Mouse (Mus musculus) forebrain, postnatal 0 days (tissue): ENCODE results near the gene Zfp326. TPM values are rescaled to one million over a fixed set of nuclear protein-coding genes. Genes with fewer than 3 reads are reported as not detected.

Source experiments
- ATAC-seq: fragments of 200-750 bp; cut with Nextera tagmentation; 2 replicates; pipeline ENCODE4 v1.8.0; 2017; ENCODE audit warnings: mild to moderate bottlenecking, moderate library complexity
- DNase-seq: peaks from one replicate; pipeline ENCODE4 v3.0.0-alpha.2; 2015
- H3K27ac ChIP-seq: fragments of 300-500 bp; sonication (generic); 2 replicates; pipeline ENCODE4 v1.5.1; 2014; ENCODE audit warnings: low read depth, mild to moderate bottlenecking, antibody characterized with exemption, low read length, moderate library complexity, mixed read lengths
- H3K27me3 ChIP-seq: fragments of 300-500 bp; sonication (generic); 2 replicates; pipeline ENCODE4 v1.6.1; 2014; ENCODE audit warnings: mild to moderate bottlenecking, low read length, mixed read lengths; ENCODE audit not compliant: insufficient read depth
- H3K36me3 ChIP-seq: fragments of 300-500 bp; sonication (generic); 2 replicates; pipeline ENCODE4 v1.6.1; 2014; ENCODE audit warnings: mild to moderate bottlenecking, moderate library complexity; ENCODE audit not compliant: insufficient read depth
- H3K4me1 ChIP-seq: fragments of 300-500 bp; sonication (generic); 2 replicates; pipeline ENCODE4 v1.6.1; 2014; ENCODE audit warnings: antibody characterized with exemption; ENCODE audit not compliant: insufficient read depth
- H3K4me2 ChIP-seq: fragments of 300-500 bp; sonication (generic); 2 replicates; pipeline ENCODE4 v1.6.1; 2014; ENCODE audit warnings: low read depth, mild to moderate bottlenecking, moderate library complexity
- H3K4me3 ChIP-seq: fragments of 300-500 bp; sonication (generic); 2 replicates; pipeline ENCODE4 v1.5.1; 2014; ENCODE audit warnings: low read depth, low read length, mixed read lengths
- H3K9ac ChIP-seq: fragments of 300-500 bp; sonication (generic); 2 replicates; pipeline ENCODE4 v1.6.1; 2014; ENCODE audit warnings: mild to moderate bottlenecking
- H3K9me3 ChIP-seq: fragments of 300-500 bp; sonication (generic); 2 replicates; pipeline ENCODE4 v1.6.1; 2016; ENCODE audit warnings: low read length
- CTCF ChIP-seq: sonication (generic); IDR thresholded peaks from 2 replicates; pipeline ENCODE4 v1.5.1; 2016; ENCODE audit warnings: antibody characterized with exemption, control low read depth, low read depth
- WGBS: fragments of 180-500 bp; shearing (Covaris S2); extraction: QIAGEN DNeasy Blood & Tissue Kit; methylation state at CpG from one replicate; pipeline ENCODE4 v1.1.7; 2014; 5-methylcytosine and 5-hydroxymethylcytosine counted together
- polyA plus RNA-seq: library from polyadenylated mRNA; unstranded; fragments of >200 nt; fragmentation: Nextera tagmentation; extraction: Ambion mirVana; gene quantifications from 2 replicates; pipeline ENCODE4 v1.2.1, GENCODE M21; 2015
- total RNA-seq: library from RNA; depleted of rRNA; stranded (reverse); fragments of >200 nt; gene quantifications from 2 replicates; pipeline ENCODE4 v1.2.3, GENCODE M21; 2014

Gene Zfp326
- total and polyA plus RNA-seq, 2 experiments from 2014 or later = 35.5 to 36.0 TPM

DNA sequence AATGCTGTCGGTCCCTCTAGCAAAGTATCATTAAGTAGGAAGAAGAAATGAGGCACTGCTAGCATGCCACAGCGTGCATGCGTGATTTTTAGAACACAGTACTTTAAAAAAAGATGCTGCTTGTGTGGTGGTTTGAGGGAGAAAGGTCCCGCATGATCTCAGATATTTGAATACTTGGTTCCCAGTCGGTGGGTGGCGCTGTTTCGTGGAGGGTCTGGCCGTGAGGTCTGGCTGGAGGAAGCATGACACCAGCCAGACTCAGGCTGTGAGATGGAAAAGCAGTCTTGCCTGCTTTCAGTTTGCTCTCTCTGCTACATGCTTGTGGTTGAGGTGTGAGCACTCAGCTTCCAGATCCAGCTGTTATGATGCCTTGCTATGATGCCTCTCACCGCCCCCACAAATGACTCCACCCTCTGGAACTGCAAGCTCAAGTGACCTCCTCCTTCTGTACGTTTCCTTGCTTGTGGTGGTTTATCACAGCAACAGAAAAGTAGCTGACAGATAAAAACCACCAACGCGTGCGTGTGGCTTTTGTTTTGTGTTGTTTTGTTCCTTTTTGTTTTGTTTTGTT lies 36.5 kb upstream of the Zfp326 start:
- no peaks in the 10 kb centered on the region for H3K4me1 ChIP-seq
- no peak overlapping the region for H3K27ac ChIP-seq
- no peak overlapping the region for H3K4me2 ChIP-seq
- no peak overlapping the region for H3K9ac ChIP-seq
- no peaks in the 10 kb centered on the region for H3K9me3 ChIP-seq
- no peaks in the 10 kb centered on the region for H3K36me3 ChIP-seq
- TF ChIP-seq CTCF = no peak
- H3K27me3 ChIP-seq = no peaks in the 10 kb centered on the region
- H3K4me3 ChIP-seq = no peak overlapping the region
- ATAC-seq (no peak), DNase-seq (no peak)
- 73% methylated on average over 13 of the region's 13 CpGs for whole genome bisulfite sequencing

DNA sequence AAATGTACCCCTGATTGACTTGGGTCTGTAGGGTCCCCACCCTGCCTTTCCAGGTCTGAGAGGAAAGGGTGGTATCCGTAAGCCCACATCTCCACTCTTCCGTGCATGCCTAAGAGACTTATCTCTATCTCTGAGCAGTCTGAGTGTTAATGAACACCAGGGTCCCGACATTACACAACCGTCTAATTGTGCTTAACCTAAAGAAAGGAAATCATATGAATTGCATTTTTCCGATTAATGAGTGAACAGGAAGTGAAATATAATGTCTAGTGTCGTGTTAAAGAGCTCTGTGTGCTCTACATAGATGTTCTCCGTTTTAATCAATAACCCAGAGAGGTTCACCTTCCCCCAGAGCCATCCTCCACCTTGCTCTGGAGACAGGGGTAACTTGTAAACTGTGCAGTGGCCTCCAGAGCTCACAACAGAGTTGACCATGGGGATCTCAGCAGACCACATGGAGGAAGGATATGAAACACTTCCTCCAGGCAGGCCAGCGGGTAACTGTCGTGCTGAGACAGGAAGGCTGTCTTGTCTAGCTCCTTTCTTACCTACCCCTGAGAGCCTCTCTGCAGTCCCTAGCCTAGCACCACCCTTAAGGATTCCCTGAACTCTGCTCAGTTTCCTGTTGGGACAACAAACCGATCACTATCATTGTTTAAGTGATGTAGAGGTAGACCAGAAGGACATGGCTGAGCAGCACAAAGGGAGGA lies 32.2 kb upstream of the Zfp326 start:
- ATAC-seq = no peak
- no peak overlapping the region for H3K27ac ChIP-seq
- no peak for DNase-seq
- WGBS = 88% methylated on average over 10 of the region's 10 CpGs
- no peak overlapping the region for H3K4me2 ChIP-seq
- H3K9ac ChIP-seq = no peak overlapping the region
- no peak overlapping the region for H3K4me3 ChIP-seq
- 0 out of 2 replicates have a peak, but pooled peaks cover under 1% of the 10 kb centered on the region for H3K4me1 ChIP-seq
- H3K27me3 ChIP-seq = no peaks in the 10 kb centered on the region
- no peaks in the 10 kb centered on the region for H3K9me3 ChIP-seq
- H3K36me3 ChIP-seq = no peaks in the 10 kb centered on the region
- TF ChIP-seq CTCF = no peak

- 92% methylated on average over 2 of the region's 2 CpGs for WGBS
- no peak for ATAC-seq
- Histone ChIP-seq H3K9me3 (no peaks in the 10 kb centered on the region), H3K27ac (no peak overlapping the region), H3K4me3 (no peak overlapping the region), H3K4me2 (no peak overlapping the region), H3K36me3 (no peaks in the 10 kb centered on the region), H3K9ac (no peak overlapping the region), H3K27me3 (no peaks in the 10 kb centered on the region), H3K4me1 (0 out of 2 replicates have a peak, but pooled peaks cover 6% of the 10 kb centered on the region)
- no peak for DNase-seq
- no peak for TF ChIP-seq CTCF
These were observed 31.3 kb upstream of the Zfp326 start for GRCm38 (mm10) chr5:105845041-105845440.

DNA sequence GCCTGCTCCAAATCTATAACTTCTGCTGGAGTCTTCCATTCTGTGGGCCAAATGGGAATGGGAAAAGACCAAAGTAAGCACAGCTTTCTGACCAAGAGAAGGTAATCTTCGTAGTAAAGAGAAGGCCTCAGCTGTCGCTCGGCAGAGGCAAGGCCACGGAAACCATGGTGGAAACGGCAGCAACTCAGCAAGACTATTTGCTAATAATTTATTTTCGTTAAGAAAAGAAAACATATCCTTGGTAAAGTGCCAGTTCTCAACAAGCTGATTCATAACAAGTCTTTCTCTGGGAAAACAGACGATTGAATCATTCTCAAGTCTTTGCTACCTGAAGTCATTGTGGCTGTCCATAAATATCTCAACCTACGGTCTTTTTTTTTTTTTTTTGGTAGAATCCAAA lies 28.6 kb upstream of the Zfp326 start:
- no peaks in the 10 kb centered on the region for H3K9me3 ChIP-seq

GRCm38 (mm10) chr5:105849222-105849621 lies 27.1 kb upstream of the Zfp326 start:
- TF ChIP-seq CTCF = no peak
- Histone ChIP-seq H3K27ac (no peak overlapping the region), H3K4me1 (0 out of 2 replicates have a peak, but pooled peaks cover 6% of the 10 kb centered on the region), H3K36me3 (no peaks in the 10 kb centered on the region), H3K9ac (no peak overlapping the region), H3K4me2 (no peak overlapping the region), H3K4me3 (no peak overlapping the region), H3K27me3 (no peaks in the 10 kb centered on the region), H3K9me3 (no peaks in the 10 kb centered on the region)
- DNase-seq = no peak
- WGBS = 71% methylated on average over 4 of the region's 4 CpGs
- ATAC-seq = no peak

More for the DNA sequence above, 28.6 kb upstream of the Zfp326 start:
- ATAC-seq = no peak
- H3K27ac ChIP-seq = no peak overlapping the region
- H3K9ac ChIP-seq = no peak overlapping the region
- DNase-seq = no peak
- H3K4me3 ChIP-seq = no peak overlapping the region
- TF ChIP-seq CTCF = no peak
- H3K36me3 ChIP-seq = no peaks in the 10 kb centered on the region
- no peak overlapping the region for H3K4me2 ChIP-seq
- H3K27me3 ChIP-seq = no peaks in the 10 kb centered on the region
- 0 out of 2 replicates have a peak, but pooled peaks cover 6% of the 10 kb centered on the region for H3K4me1 ChIP-seq
- 87% methylated on average over 8 of the region's 8 CpGs for WGBS

- 0 out of 2 replicates have a peak, but pooled peaks cover 6% of the 10 kb centered on the region for H3K4me1 ChIP-seq
- H3K9ac ChIP-seq = no peak overlapping the region
- H3K36me3 ChIP-seq = no peaks in the 10 kb centered on the region
- DNase-seq (no peak), ATAC-seq (no peak)
- no peaks in the 10 kb centered on the region for H3K9me3 ChIP-seq
- no peak overlapping the region for H3K4me3 ChIP-seq
- no peak overlapping the region for H3K4me2 ChIP-seq
- H3K27ac ChIP-seq = no peak overlapping the region
- no peak for TF ChIP-seq CTCF
- no peaks in the 10 kb centered on the region for H3K27me3 ChIP-seq
- WGBS = 30% methylated on average over 3 of the region's 3 CpGs
These were observed 26.7 kb upstream of the Zfp326 start for GRCm38 (mm10) chr5:105849643-105850042.

GRCm38 (mm10) chr5:105853271-105853670 lies 23.1 kb upstream of the Zfp326 start:
- 0 out of 2 replicates have a peak, but pooled peaks cover 6% of the 10 kb centered on the region for H3K4me1 ChIP-seq
- no peaks in the 10 kb centered on the region for H3K9me3 ChIP-seq
- no peak for TF ChIP-seq CTCF
- DNase-seq (no peak), ATAC-seq (no peak)
- H3K9ac ChIP-seq = no peak overlapping the region
- H3K4me2 ChIP-seq = no peak overlapping the region
- H3K4me3 ChIP-seq = no peak overlapping the region
- H3K36me3 ChIP-seq = no peaks in the 10 kb centered on the region
- H3K27me3 ChIP-seq = no peaks in the 10 kb centered on the region
- no peak overlapping the region for H3K27ac ChIP-seq
- WGBS = 84% methylated on average over 9 of the region's 9 CpGs
